Mouse (Mus musculus) mature B cell (primary cell): Measurements from ENCODE around the gene Mab21l1.

Experiments used
- in situ Hi-C: fragments of 300-500 bp; cut with MboI; formaldehyde crosslinking; loops from 2 replicates; pipeline ENCODE4 v1.14.3; 2019

Gene Mab21l1

DNA sequence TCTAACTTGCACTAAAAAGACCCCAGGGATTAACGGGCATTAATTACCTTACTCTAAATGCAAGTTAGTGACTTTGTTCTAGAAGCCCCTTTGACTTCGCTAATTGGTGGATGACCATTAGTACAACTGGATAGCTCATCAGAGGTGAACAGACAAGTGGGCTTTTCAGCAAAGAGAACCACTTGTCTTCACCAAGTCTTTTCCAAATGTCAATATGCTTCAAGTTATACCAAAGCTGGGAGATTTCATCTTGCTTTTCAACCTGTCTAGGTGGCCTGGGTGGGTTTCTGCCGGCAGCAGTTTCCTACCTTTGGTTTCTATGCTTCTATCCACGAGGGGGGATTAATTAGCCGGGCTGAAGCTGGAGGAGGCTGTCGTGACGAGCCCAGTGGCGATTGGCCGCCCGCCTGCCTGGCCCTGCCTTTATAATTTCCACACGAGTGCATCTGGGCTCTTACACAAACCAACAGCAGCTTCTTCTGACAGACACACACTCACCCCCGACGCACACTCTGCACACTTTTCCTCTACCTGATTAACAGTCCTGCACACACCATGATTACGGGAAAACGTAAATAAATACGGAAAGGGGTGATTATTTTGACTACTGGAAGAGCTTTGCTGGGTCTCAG, at the start of gene Mab21l1:
Gene Mab21l1, plus strand, starts transcription at position 455 of the 632 bp plus-strand sequence.
- in situ Hi-C loops: no loop called here

DNA sequence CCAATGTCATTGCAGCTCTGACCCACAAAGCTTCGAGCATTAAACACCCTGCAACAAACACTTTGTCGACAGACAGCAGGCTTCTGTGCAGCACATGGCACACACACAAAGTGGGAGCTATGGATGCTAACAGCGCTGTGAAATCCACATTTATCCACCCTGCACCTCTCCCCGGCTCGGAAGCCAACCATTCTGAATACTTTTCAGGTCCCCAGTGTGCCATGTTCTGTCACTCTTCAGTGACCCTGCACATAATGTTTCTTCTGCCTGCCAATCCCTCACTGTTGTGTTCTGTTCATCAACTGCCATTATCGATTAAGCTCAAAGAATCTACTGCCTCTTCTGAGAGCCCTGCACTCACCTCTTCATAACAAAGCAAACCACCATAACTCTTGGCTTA, 48.6 kb upstream of the Mab21l1 start:
- in situ Hi-C loops: no loop called here

DNA sequence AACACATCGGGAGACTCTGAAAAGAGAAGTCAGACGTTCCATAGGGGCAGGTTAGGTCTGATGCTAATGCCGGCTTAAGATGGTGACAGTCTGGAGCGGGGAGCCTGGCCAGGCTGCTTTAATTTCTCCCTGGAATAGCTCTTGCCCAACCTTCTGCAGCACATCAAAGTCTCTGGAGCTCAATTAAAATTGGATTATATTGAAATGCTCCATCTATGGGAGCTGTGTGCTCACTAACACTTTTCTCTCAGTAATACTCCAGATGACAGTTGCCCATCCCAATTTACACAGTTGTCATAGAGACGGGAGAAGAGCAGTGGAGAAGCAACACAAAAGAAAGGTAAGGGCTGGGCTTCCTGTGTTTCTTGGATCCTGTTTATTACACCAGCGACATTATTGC, 40.9 kb upstream of the Mab21l1 start:
- in situ Hi-C loops: no loop called here

DNA sequence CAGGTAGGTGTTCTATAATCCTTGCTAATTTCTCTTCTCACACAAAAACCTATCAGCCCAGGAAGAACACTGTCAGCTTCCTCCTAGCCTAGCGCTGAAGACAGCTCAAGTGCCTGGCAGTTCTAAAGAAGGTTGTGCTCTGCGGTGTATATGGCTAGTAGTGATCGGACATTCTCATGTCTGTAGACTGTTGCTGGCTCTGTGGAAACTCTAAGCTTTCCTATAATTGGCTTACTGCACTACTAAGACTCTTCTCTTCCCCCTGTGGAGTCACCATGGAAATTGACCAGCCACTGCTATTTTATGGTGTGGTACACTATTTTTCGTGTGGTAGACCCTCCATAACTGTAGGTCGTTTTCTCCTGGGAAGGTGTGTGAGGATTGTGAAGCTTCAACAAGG, 40.1 kb upstream of the Mab21l1 start:
- in situ Hi-C loops: no loop called here

DNA sequence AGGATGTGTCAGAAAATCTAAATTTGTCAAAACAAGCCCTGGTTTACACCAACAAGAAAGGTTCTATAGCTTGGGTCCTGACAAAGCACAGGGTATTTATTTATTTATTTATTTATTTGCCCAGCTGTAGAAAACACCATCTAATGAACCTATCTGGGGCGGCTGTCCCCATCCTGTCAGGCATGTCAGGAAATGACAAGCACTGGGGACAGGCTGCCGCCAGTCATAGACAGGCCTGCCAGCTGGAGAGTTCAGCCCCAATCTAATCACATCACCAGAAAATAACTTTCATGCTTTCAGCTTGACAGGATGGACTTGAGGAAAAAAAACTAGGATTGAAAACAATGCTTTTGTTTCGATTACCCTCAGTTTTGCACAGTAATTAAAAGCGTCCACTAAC, 39.7 kb upstream of the Mab21l1 start:
- in situ Hi-C loops: no loop called here

DNA sequence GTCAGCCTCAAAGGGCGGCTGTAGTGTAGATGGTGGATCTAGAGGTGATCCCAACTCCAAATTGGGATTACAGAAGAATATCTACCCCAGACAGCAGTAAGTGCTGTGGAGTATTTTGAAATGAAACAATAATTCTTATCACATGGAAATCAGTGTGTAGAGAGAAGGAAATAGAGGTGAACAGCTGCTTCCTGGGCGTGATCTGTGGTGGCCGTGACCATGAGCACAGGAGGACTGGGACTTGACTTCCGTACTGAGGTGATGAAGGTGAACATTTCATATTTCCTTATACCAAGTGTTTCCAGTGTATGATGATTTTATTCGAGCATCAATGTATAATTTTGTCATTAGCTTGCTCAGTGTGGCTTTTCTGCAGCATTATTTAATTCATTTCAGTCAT, 38.4 kb upstream of the Mab21l1 start:
- in situ Hi-C loops: no loop called here

DNA sequence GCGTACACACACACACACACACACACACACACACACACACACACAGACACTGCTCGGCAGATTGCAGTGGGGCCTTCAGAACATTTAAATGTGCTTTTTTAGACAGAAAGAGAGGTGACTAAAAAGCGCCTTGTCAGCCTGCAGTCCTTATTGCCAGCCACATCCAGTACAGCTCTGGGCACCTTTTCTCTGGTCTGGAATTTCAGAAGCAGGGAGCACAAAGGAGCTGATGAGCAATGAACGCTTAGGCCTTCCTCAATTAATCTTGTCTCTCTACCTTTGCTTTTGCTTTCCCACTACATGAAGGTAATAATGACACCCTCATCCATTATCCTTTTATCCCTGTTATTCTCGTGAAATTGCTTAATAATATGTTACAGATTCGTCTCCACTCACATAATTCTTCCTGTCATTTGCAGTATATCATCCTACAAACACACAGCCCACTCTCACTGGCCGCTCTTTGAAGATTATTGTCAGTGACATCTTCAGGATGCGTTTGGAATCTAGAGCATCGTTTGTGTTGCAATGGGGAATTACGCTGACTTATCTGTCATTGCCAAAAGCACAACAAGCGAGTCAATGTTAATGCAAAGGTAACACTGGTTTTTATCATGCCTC, 31.8 kb upstream of the Mab21l1 start:
- in situ Hi-C loops: no loop called here

DNA sequence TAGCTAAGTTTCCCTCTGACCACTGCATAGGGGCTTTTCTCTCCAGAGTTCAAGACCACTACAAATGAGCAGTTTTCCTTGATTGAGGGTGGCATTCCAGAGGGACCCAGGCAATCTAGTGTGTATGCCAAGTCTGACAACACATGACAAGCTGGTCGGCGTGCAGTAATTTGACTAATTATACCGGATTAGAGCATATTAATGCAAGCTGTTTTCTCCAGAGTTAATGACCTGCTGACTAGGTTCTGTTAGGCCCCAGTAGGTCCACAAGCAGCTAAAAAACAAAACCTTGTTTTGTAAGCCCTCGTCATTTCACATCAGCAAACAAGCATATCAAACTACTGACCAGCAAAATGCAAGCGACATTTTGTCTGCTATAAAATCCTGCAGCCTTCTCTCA, 30.9 kb upstream of the Mab21l1 start:
- in situ Hi-C loops: no loop called here

DNA sequence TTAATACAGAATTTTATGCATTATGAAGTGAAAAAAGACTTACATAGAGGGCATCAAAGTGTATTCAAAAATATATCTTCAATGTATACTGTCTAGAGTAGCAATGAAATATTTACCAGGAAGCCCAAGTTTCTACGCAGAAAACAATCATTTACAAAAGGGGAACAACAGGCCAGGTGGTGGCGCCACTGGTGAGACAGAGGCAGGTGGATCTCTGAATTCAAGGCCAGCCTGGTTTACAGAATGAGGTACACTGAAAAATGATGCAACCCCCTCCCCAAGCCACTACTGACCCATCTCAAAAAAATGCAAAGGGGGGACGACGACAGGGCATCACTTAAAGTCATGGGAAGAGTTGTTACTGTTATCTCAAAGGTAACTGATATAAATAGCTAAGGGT, 29.8 kb upstream of the Mab21l1 start:
- in situ Hi-C loops: no loop called here

DNA sequence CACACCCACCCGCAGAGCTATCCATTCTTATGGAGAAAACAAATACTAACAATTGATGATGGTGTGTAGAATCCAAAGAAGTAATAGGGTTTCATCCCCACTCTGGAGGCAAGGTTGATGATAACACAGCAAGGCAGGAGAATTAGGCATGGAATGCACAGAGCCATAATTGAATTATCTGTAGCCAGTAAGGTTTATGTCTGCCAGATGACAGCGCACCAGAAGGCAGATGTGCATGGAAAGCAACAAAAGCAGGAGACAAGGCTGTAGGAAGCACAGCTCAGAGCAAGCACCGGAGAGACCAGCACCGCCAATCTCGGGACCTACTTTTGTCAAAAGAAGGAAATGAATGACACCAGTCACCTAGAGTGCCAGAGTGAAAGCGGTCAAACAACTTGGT, 28.4 kb upstream of the Mab21l1 start:
- in situ Hi-C loops: no loop called here

DNA sequence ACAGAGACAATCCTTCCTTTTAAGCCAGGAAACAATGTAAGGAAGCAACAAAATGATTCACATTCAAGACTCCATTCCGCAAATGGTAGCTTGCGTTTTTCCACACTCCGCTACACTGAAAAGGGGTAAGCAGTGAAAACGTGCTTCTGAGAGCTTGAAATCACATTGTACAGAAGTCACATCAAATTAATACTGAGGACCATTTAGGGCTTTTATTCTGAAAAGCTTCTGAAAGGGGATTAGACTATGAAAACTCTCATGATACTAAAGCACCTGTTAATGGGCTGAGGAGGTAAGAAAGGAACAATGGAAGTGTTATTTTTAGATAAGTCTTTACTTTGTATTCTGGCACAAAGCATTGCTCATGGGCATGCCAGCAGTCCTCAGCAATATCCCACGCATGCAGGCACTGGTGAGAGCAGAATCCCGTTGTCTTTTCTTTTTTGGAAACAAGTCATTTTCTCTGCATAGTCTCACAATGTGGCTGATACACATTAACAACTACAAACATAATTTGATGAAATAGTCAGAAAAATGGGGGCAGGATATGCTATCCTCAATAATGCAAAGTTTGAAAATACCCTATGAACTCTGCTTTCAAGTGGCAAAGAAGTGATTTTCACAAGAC, 27.2 kb upstream of the Mab21l1 start:
- in situ Hi-C loops: no loop called here

DNA sequence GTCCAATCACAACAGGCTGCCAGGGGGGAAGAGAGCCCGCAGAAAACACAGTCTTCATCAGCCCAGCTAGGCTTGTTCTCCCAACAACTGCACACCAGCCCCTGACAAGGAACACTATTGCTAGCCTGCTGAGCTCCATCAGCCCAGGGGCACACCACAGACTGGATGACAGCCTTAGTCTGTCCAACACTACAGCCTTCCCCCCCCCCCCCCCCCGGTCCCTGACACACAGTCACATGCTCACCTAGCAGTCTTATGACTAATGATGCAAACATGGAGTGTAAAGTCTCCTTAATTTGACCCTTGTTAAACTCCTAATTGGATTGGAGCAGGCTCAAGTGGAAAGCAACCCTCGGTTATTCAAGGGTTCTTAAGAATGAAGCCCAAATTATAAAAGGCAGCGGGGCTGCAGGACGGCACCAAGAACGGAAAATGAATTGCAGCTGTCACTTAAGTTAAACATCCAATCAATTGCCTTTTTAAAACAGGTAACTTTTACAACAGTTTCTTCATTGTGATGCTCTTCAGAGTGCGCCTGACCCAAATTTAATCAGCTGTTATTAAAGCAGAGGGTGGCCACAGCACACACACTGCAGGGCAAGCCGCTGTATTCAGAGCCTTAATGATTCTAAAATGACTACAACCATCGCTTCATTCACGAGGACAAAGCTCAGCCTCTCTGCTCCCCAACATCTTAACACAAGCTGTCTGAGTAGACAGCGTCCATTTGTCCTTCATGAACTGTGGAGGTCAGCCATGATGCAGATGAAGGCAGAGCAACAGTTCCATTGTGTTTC, 26.3 kb upstream of the Mab21l1 start:
- in situ Hi-C loops: no loop called here

DNA sequence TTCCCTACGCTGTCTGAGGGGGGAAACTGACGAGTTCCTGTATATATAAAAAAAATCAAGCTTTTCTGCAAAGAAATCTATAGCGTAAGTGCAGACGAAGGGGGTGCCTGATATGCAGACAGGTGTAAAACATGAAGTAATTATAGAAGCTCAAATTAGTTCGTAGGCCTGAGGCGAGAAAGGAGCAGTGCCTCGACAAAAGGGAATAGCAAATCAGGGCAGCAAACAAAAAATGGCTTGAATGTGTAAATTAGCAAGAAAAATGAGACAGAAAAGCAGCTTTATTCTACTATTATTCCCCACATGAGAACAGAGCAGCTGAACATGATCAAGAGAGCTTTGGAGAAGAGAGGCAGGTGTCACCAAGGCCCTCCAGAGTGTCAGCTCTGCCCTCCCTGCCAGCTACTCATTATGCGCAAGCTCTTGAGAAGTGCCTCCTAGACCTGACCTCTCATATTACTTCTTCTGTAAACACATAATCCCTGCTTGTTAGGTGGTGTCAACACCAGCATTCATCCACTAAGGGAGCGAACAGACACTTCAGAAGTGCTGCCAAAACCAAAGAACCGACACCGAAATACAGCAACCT, 25.6 kb upstream of the Mab21l1 start:
- in situ Hi-C loops: no loop called here

DNA sequence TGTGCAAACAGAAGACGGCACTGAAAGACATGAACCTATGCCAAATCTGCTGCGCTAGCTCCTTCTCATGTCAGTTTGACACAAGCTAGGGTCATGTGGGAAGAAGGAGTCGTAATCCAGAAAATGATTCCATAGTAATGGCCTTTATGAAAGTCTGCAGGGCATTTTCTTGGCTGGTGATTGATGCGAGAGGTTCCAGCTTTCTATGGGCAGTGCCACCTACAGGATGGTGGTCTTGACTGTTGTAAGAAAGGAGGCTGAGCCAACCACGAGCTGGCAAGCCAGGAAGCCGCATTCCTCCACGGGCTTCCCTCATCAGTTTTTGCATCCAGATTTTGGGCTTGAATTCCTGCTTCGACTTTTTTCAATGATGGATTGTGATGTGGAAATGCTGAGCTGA, 24.0 kb upstream of the Mab21l1 start:
- in situ Hi-C loops: no loop called here

DNA sequence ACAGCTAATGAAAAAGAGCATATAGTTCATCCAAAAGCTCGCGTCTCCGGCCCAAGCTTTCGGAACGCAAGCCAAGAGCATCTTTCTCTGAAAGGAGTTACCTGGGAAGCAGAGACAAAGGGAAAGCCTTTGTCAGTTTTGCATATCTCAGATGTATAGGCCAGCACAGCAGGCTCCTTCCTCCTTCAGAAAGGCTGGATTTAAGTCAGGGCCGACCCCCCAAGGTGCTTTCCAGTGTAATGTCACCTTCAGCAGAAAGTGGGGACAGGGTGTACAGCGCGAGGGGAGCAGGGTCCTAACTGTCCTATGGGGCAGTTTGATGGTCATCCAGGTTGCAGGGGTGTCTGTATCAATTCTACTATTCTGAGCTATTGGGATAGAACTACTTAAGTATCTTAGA, 18.7 kb upstream of the Mab21l1 start:
- in situ Hi-C loops: no loop called here

DNA sequence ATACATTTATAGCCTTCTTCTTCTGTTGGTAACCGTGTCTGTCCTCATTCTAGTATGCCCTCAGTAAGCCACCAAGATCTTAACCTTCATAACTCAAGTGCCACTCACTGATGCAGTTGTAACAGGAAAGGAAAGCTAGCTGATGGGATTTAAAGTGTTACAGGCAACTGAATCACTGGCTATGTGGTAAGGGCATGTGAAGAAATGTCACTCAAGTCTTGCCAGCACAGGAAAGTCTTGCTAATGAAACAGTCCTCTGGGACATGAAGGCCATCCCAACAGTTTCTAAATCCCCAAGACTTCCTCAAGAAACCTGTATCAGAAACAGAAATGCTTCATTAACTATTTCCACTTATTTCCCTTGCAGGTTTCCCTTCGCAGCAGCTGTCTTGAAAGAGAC, 13.7 kb upstream of the Mab21l1 start:
- in situ Hi-C loops: no loop called here

DNA sequence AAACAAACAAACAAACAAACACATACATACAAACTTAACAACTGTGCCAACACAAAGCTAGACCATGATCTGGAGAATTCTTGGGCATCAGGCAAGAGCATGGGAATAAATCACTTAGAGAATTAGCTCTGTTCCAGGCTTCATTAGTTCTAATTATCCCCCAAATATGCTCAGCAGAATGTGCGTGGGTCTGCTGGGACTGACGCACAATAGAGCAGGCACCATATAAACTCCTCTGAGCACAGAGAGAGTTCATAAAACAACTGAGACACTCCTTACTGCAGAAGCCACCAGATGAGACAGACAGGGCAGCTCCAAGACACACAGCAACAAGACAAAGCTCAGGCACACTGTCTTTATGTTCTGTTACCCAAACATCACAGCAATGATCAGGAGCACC, 13.0 kb upstream of the Mab21l1 start:
- in situ Hi-C loops: no loop called here

DNA sequence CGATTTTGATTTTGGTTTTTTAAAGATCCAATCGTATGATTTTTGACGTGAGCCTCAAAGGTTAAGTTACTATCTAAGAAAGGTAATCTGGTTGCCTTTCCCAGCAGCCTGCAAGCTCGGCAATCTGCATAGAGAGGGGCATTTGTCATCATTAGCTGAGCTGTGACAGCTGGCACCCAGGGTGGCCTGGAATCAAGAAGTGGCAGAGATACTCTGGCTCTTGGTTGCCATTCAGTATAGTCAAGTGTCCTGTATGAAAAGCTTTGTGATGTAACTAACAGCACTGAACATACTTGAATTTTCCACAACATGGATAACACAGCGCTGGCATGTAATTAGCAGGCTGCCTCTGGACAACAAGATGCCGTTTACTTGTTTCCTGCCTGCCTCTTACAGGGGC, 8.1 kb upstream of the Mab21l1 start:
- in situ Hi-C loops: no loop called here

DNA sequence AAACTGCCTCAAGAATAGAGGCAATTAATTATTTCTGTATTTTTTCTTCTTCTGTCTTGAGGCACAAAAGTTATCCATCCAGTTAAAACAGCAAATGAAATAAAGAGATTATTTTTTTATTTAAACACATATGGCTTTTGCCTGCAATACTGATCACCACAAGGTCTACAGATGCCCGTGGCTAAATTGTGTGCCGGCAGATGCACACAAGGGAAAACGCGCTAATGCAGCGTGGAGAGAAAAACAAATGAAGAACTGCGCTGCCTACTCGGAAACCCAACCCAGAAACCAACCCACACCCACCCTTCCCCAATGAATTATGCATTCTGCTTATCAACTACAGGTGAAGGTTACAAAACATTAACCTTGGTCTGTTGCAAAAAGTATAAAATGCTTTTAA, 7.1 kb upstream of the Mab21l1 start:
- in situ Hi-C loops: no loop called here

DNA sequence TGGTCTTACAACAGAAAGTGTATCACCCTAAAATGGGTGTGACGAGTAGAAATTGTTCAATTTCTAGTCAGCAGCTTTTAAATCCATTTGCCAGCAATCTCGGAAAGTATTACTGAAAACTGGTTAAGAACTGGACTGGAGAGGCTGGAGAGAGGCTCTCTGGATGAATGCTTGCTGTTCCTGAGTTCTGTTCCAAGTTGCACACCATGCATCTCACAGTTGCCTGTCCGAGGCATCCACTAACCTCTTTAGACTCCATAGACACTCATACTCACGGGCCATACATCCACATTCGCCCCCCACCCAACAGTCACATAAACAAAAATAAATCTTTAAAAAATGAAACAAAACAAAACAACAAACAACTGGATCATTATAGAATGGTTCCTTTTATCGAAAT, 6.6 kb upstream of the Mab21l1 start:
- in situ Hi-C loops: no loop called here

DNA sequence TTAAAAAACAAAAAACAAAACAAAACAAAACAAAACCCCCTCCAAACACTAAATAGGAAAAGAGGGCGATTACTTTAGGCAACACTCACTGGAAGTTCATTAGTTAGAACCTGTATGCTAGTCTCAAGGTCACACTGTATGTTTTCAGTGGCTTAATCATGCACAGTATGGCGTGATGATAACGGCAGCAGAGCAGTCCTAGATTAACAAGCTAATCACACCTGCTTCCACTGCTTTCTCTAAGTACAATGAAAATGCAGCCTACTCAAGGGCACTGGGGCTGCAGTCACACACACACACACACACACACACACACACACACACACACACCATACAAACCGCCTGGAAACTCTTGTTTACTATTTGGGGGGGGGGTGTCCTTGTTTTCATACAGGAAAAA, 4.8 kb upstream of the Mab21l1 start:
- in situ Hi-C loops: no loop called here
